Mouse (Mus musculus) B cell, adult 62 days (primary cell): ENCODE data around the gene Zscan4b. TPM values are rescaled to one million over a fixed set of nuclear protein-coding genes. Genes with fewer than 3 reads are reported as not detected.

ENCODE experiments used
- total RNA-seq: library from RNA; stranded (reverse); gene quantifications from 4 replicates; pipeline ENCODE4 v1.2.4, GENCODE M21; 2023

Gene Zscan4b
- total RNA-seq: not detected in 4 replicates

DNA sequence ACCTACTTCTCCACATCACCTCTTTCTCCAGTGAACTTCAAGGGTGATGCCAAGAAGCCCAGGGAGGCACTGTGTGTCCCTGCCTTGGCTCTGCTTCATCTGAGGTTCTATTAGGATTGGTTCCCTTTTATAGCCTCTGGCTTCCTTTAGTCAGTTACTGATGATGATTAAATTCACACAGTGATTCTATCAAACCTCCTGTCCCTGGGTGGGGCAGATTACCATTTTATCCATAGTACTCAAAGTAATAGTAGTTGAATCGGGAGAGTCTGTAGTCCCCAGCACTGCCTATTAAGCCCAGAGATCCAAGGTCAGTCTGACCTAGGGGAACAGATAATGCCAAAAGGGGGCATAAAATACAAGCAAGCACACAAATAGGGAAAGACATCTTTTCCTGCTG, at the start of gene Zscan4b:
Gene Zscan4b, minus strand, starts transcription at position 101 of the 400 bp plus-strand sequence.

Other genes starting within 250 kb of the Zscan4b start
- not detected in 4 replicates for gene Nlrp4b, start 217.3 kb downstream of the Zscan4b start, total RNA-seq
- not detected in 4 replicates for gene Vmn1r71, start 150.7 kb downstream of the Zscan4b start, total RNA-seq
- not detected in 4 replicates for gene Zscan4c, start 100.7 kb upstream of the Zscan4b start, total RNA-seq
- not detected in 4 replicates for gene Zscan4-ps1, start 164.6 kb upstream of the Zscan4b start, total RNA-seq